Mouse (Mus musculus): ENCODE data around the gene Coq9.

DNA sequence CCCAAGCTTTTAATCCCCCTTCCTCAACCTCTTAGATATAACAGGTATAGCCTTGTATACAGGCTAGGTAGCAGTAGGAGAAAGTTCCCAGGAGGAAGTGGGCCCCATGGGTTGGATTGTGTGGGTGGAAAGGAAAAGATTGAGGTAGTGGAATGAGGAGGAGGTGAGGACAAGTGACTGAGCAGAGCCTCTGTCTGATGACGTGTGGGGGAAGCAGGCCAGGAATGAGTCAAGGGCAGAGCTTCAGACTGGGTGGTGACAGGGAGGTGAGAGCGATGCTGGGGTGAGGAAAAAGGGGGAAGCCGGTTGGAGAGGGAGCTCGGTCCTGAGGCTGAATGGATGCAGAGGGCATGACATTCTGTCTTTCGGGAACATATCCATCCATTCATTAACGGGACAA, 34.6 kb upstream of the Coq9 start:
- TF ChIP-seq CTCF (IDR thresholded peaks at IDR 0.05; ENCODE audit: control insufficient read depth, insufficient read depth, insufficient read length) (no peak), USF1 (IDR thresholded peaks at IDR 0.05; ENCODE audit: low read depth) (no peak), MYOG (IDR thresholded peaks at IDR 0.05; ENCODE audit: control insufficient read depth, extremely low read depth, insufficient read length) (no peak)

Data from C2C12 (cell line).